In the genomic region with DNA sequence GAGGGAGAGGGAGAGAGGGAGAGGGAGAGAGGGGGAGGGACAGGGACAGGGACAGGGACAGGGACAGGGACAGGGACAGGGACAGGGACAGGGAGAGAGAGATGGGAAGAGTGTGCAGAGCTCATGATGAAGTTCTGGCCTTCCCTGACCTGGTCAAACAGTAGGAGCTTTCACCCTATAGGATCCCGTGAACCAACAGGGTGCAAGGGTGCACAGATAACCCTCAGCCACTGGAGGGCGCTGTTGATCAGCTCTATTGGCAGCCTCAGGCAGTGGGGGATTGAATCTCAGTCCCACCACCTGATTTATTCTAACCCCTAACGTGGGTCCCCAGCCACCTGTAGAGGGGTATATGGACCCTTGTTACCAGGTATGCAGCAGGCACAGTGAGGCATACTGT, we compare ENCODE assay signal across 8 mouse cellular contexts. TPM values are rescaled to one million over a fixed set of nuclear protein-coding genes. Genes with fewer than 3 reads are reported as not detected.
DNase-seq lines count a peak whose midpoint lies in the region; ATAC-seq and TF ChIP-seq lines count a peak whose summit lies in the region.

No protein-coding gene starts in this region.

- DNase-seq in urinary bladder, postnatal 25 days (ENCODE audit: low spot score) = peak; percentile 23
- DNase-seq in urinary bladder, postnatal 4 days (ENCODE audit: low spot score in 2 of 2) = no peak
- peak; percentile 78 for DNase-seq in cerebellum, adult 8-10 months
- peak; percentile 16 to 30 for DNase-seq in frontal cortex, postnatal 25 days (ENCODE audit: low spot score in 2 of 2)
- peak in 2 of 3 experiments; percentile 12 to 35 for DNase-seq in liver, embryonic 14.5 days (ENCODE audit: low read depth in 3 of 3, low spot score in 3 of 3)
- peak; percentile 52 to 54 for DNase-seq in thymus, postnatal 36 days

- no peak for TF ChIP-seq POLR2A in olfactory bulb, adult 2 months (IDR thresholded peaks at IDR 0.05; ENCODE audit: insufficient read depth, low read depth, low read length)

- H3K27ac ChIP-seq in kidney, embryonic 16.5 days (ENCODE audit: low read length) = no peak overlapping the region
- H3K27ac ChIP-seq in liver, embryonic 14.5 days = no peak overlapping the region
- no peak overlapping the region for H3K27ac ChIP-seq in olfactory bulb, adult 2 months (ENCODE audit: insufficient read depth, low read depth, low read length)

- H3K4me2 ChIP-seq in kidney, embryonic 16.5 days (replicated peaks; ENCODE audit: low read depth, low read length) = no peak overlapping the region
- no peak overlapping the region for H3K4me2 ChIP-seq in liver, embryonic 14.5 days (ENCODE audit: low read depth)

- 6% methylated on average over 3 of the region's 3 CpGs for WGBS in kidney, embryonic 16.5 days
- WGBS in liver, embryonic 14.5 days (ENCODE audit: insufficient replicate concordance) = 0% methylated on average over 3 of the region's 3 CpGs
- 11% methylated on average over 3 of the region's 3 CpGs for WGBS in olfactory bulb, adult 2 months

- no peak overlapping the region for H3K4me3 ChIP-seq in kidney, embryonic 16.5 days (ENCODE audit: low read length)
- no peak overlapping the region for H3K4me3 ChIP-seq in liver, embryonic 14.5 days (ENCODE audit: insufficient read depth in 1 of 2, low read depth in 2 of 2, low read length in 2 of 2)
- no peak overlapping the region for H3K4me3 ChIP-seq in olfactory bulb, adult 2 months (ENCODE audit: insufficient read depth, low read depth, low read length)

- 0 out of 2 replicates have a peak, but pooled peaks cover 9% of the 10 kb centered on the region for H3K4me1 ChIP-seq in kidney, embryonic 16.5 days (ENCODE audit: insufficient read depth, low read length)
- peaks cover 0 to 4% of the 10 kb centered on the region in 2 experiments; a peak in 1 of 4 replicates for H3K4me1 ChIP-seq in liver, embryonic 14.5 days (replicated peaks; ENCODE audit: control insufficient read depth in 2 of 2, insufficient read depth in 2 of 2, low read length in 1 of 2)
- H3K4me1 ChIP-seq in olfactory bulb, adult 2 months (ENCODE audit: control insufficient read depth, insufficient read depth, low read length) = peaks cover 10% of the 10 kb centered on the region

- no peaks in the 10 kb centered on the region for H3K9me3 ChIP-seq in kidney, embryonic 16.5 days (ENCODE audit: low read length)
- H3K9me3 ChIP-seq in liver, embryonic 14.5 days (ENCODE audit: control insufficient read depth, low read length) = no peaks in the 10 kb centered on the region

- H3K9ac ChIP-seq in kidney, embryonic 16.5 days (replicated peaks; ENCODE audit: low read length) = no peak overlapping the region
- H3K9ac ChIP-seq in liver, embryonic 14.5 days (replicated peaks) = no peak overlapping the region

- peak; percentile 69; the same call in 1 of the 2 replicates for ATAC-seq in kidney, embryonic 16.5 days (ENCODE audit: low FRiP score, low TSS enrichment)
- no peak for ATAC-seq in liver, embryonic 14.5 days (ENCODE audit: insufficient read depth)

- TF ChIP-seq EP300 in liver, embryonic 14.5 days (IDR thresholded peaks at IDR 0.05; ENCODE audit: low read depth) = no peak

- peak; percentile 78 for TF ChIP-seq CTCF in liver, embryonic 14.5 days (IDR thresholded peaks at IDR 0.05; ENCODE audit: low read depth)
- TF ChIP-seq CTCF in olfactory bulb, adult 2 months (IDR thresholded peaks at IDR 0.05; ENCODE audit: insufficient read depth, low read depth, low read length) = peak; percentile 50; the same call in 1 of the 2 replicates

- no peaks in the 10 kb centered on the region for H3K27me3 ChIP-seq in kidney, embryonic 16.5 days (ENCODE audit: insufficient read depth, low read length)
- no peaks in the 10 kb centered on the region for H3K27me3 ChIP-seq in liver, embryonic 14.5 days (ENCODE audit: control insufficient read depth, insufficient read depth, low read length)

- H3K36me3 ChIP-seq in kidney, embryonic 16.5 days (ENCODE audit: insufficient read depth, low read length) = no peaks in the 10 kb centered on the region
- no peaks in the 10 kb centered on the region for H3K36me3 ChIP-seq in liver, embryonic 14.5 days (replicated peaks; ENCODE audit: control insufficient read depth, insufficient read depth, low read depth)

RNA-seq across cellular contexts. Expression of gene Prss39, which starts 12.8 kb away (rescaled TPM):
- polyA plus RNA-seq in kidney, embryonic 16.5 days (2015; fragmentation: Nextera tagmentation; extraction: Ambion mirVana) = not detected in 2 replicates
- not detected in 2 replicates for polyA plus RNA-seq in liver, embryonic 14.5 days (2012; rRNA removed)
- not detected in 2 replicates for polyA plus RNA-seq in liver, embryonic 14.5 days (2014; fragmentation: Nextera tagmentation; extraction: Ambion mirVana)
- polyA plus RNA-seq in olfactory bulb, adult 2 months (2012; ENCODE audit: insufficient read depth, insufficient read length, low replicate concordance, missing spikeins) = not detected in 2 replicates

RNA-seq across cellular contexts. Expression of gene Cfc1, which starts 24.4 kb away (rescaled TPM):
- polyA plus RNA-seq in kidney, embryonic 16.5 days (2015; fragmentation: Nextera tagmentation; extraction: Ambion mirVana) = 0.15 TPM in 1 of 2 replicates, not detected in the other
- not detected in 2 replicates for polyA plus RNA-seq in liver, embryonic 14.5 days (2012; rRNA removed)
- polyA plus RNA-seq in liver, embryonic 14.5 days (2014; fragmentation: Nextera tagmentation; extraction: Ambion mirVana) = not detected in 2 replicates
- not detected in 2 replicates for polyA plus RNA-seq in olfactory bulb, adult 2 months (2012; ENCODE audit: insufficient read depth, insufficient read length, low replicate concordance, missing spikeins)

RNA-seq across cellular contexts. Expression of gene Prss40, which starts 49.7 kb away (rescaled TPM):
- polyA plus RNA-seq in kidney, embryonic 16.5 days (2015; fragmentation: Nextera tagmentation; extraction: Ambion mirVana) = not detected in 2 replicates
- polyA plus RNA-seq in liver, embryonic 14.5 days (2012; rRNA removed) = not detected in 2 replicates
- polyA plus RNA-seq in liver, embryonic 14.5 days (2014; fragmentation: Nextera tagmentation; extraction: Ambion mirVana) = not detected in 2 replicates
- polyA plus RNA-seq in olfactory bulb, adult 2 months (2012; ENCODE audit: insufficient read depth, insufficient read length, low replicate concordance, missing spikeins) = not detected in 2 replicates

RNA-seq across cellular contexts. Expression of gene Ptpn18, which starts 51.5 kb away (rescaled TPM):
- polyA plus RNA-seq in kidney, embryonic 16.5 days (2015; fragmentation: Nextera tagmentation; extraction: Ambion mirVana) = 20.3 and 21.5 TPM in 2 replicates
- 12.6 and 26.4 TPM in 2 replicates for polyA plus RNA-seq in liver, embryonic 14.5 days (2012; rRNA removed)
- 18.3 and 23.8 TPM in 2 replicates for polyA plus RNA-seq in liver, embryonic 14.5 days (2014; fragmentation: Nextera tagmentation; extraction: Ambion mirVana)
- not detected in 2 replicates for polyA plus RNA-seq in olfactory bulb, adult 2 months (2012; ENCODE audit: insufficient read depth, insufficient read length, low replicate concordance, missing spikeins)

Comparison
In these comparisons a context has a peak if more than half of its experiments do, and no peak if none do; other contexts are left out.
1. DNase-seq: peak in urinary bladder, postnatal 25 days (single experiment), cerebellum, adult 8-10 months (single experiment), frontal cortex, postnatal 25 days (2 of 2), liver, embryonic 14.5 days (2 of 3) and thymus, postnatal 36 days (2 of 2); none in urinary bladder, postnatal 4 days (0 of 2).